Mouse (Mus musculus) urinary bladder, postnatal 4 days (tissue): ENCODE data around the gene Nprl3.
"Not testable (repeated sequence)": the region's sequence is repeated elsewhere in the genome, so short reads cannot be mapped to it uniquely, and the experiment has no call there.

ENCODE experiments used
- DNase-seq, 2 experiments: peaks; one replicate each; pipeline ENCODE4 v3.0.0; 2021 to 2022; ENCODE audit warnings: low spot score in 2 of 2

The Nprl3 gene

GRCm38 (mm10) chr11:32225222-32226104 is 42.0 kb downstream of the Nprl3 start:
- peak in 1 of 2 experiments; percentile 48 for DNase-seq

GRCm38 (mm10) chr11:32224468-32225139 is 42.9 kb downstream of the Nprl3 start:
- peak; percentile 80 to 87 for DNase-seq

GRCm38 (mm10) chr11:32223297-32223967 is 44.1 kb downstream of the Nprl3 start:
- no peak for DNase-seq

- DNase-seq, result no peak
These were observed 44.8 kb downstream of the Nprl3 start for GRCm38 (mm10) chr11:32222570-32223194.

GRCm38 (mm10) chr11:32221951-32222409 is 45.5 kb downstream of the Nprl3 start, which contains the start of gene Rhbdf1:
Gene Rhbdf1 (minus strand): TSS chr11:32222300.
- DNase-seq, result peak; percentile 73 to 77

GRCm38 (mm10) chr11:32221225-32221950 is 46.1 kb downstream of the Nprl3 start:
- peak in 1 of 2 experiments; percentile 72 for DNase-seq

GRCm38 (mm10) chr11:32220607-32221224 is 46.8 kb downstream of the Nprl3 start:
- DNase-seq, result no peak

GRCm38 (mm10) chr11:32219287-32219686 is 48.2 kb downstream of the Nprl3 start:
- no peak for DNase-seq

GRCm38 (mm10) chr11:32218501-32219050 is 48.9 kb downstream of the Nprl3 start:
- DNase-seq, result no peak

GRCm38 (mm10) chr11:32216851-32217250 is 50.7 kb downstream of the Nprl3 start:
- peak in 1 of 2 experiments; percentile 76 for DNase-seq

- DNase-seq, result no peak
These were observed 51.9 kb downstream of the Nprl3 start for GRCm38 (mm10) chr11:32215372-32216162.

- no peak for DNase-seq
These were observed 56.9 kb downstream of the Nprl3 start for GRCm38 (mm10) chr11:32210623-32211022.

GRCm38 (mm10) chr11:32205058-32205873 is 62.2 kb downstream of the Nprl3 start, which contains the start of gene Snrnp25:
Gene Snrnp25 (plus strand): TSS chr11:32205415.
- peak; percentile 92 to 95 for DNase-seq

- no peak for DNase-seq
These were observed 65.4 kb downstream of the Nprl3 start for GRCm38 (mm10) chr11:32201922-32202685.

- not testable (repeated sequence) for DNase-seq
These were observed 66.5 kb downstream of the Nprl3 start for GRCm38 (mm10) chr11:32200992-32201391.

- DNase-seq, result no peak
These were observed 67.4 kb downstream of the Nprl3 start, which contains the start of gene Il9r for GRCm38 (mm10) chr11:32200075-32200601. Gene Il9r (minus strand): TSS chr11:32200279.

GRCm38 (mm10) chr11:32199230-32199629 is 68.3 kb downstream of the Nprl3 start:
- DNase-seq, result no peak
